Mouse (Mus musculus): ENCODE results near the gene Rprd1b.

DNA sequence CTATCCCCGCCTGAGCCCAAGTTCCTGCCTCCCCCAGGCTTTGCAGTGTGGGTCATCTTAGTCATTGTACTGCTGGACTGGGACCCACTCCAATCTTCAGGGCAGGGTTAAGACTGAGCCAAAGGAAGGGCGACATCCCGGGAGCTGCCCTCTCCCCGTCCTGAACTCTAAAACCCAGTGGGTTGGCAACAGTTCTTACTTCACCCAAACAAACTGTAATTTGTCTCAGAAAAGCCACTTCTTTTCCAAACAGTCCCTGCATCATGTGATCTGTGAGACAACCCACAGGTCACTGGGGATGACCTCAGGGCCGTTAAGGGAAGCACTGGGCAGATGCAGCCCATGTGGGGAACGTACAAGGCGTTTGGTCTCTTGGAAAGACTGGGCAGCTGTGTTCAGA lies 107.9 kb downstream of the Rprd1b start:
- TF ChIP-seq GATA1 (IDR thresholded peaks at IDR 0.05; ENCODE audit: borderline replicate concordance, low read length) (no peak), FLI1 (IDR thresholded peaks at IDR 0.05; ENCODE audit: low read length) (no peak)
